Mouse (Mus musculus) cortical plate, adult 2 months (tissue): ENCODE measurements around the gene Tenm4. TPM values are rescaled to one million over a fixed set of nuclear protein-coding genes. Genes with fewer than 3 reads are reported as not detected.

ENCODE experiments used
- H3K27ac ChIP-seq: fragments of 200-500 bp; 2 replicates; pipeline ENCODE4 v1.5.1; 2012; ENCODE audit warnings: low read length, control low read depth, inconsistent platforms; ENCODE audit not compliant: insufficient read depth
- H3K4me1 ChIP-seq: fragments of 200-500 bp; 2 replicates; pipeline ENCODE4 v1.6.1; 2011; ENCODE audit warnings: low read length; ENCODE audit not compliant: control insufficient read depth, insufficient read depth
- H3K4me3 ChIP-seq: fragments of 200-500 bp; 2 replicates; pipeline ENCODE4 v1.5.1; 2011; ENCODE audit warnings: mild to moderate bottlenecking, low read length, control low read depth; ENCODE audit not compliant: insufficient read depth
- CTCF ChIP-seq: fragments of 200-500 bp; IDR thresholded peaks from 2 replicates; pipeline ENCODE4 v1.5.1; 2011; ENCODE audit warnings: mild to moderate bottlenecking, control low read depth, low read length; ENCODE audit not compliant: insufficient read depth; ENCODE audit errors: extremely low read depth
- POLR2A ChIP-seq: fragments of 200-500 bp; IDR thresholded peaks from 2 replicates; pipeline ENCODE4 v1.6.1; 2011; ENCODE audit warnings: mild to moderate bottlenecking, low read length, control low read depth; ENCODE audit not compliant: insufficient read depth; ENCODE audit errors: extremely low read depth
- polyA plus RNA-seq: library from polyadenylated mRNA; depleted of rRNA; stranded (reverse); fragments of >200 nt; gene quantifications from 2 replicates; pipeline ENCODE4 v1.2.3, GENCODE M21; 2012

The Tenm4 gene
- polyA plus RNA-seq, 1 experiment, result 30.2 TPM

- Histone ChIP-seq H3K4me3 (no peak overlapping the region), H3K27ac (no peak overlapping the region), H3K4me1 (0 out of 2 replicates have a peak, but pooled peaks cover 1% of the 10 kb centered on the region)
- no peak for TF ChIP-seq POLR2A
- no peak for TF ChIP-seq CTCF
Observed at GRCm38 (mm10) chr7:96352671-96353070, 181.6 kb downstream of the Tenm4 start.

DNA sequence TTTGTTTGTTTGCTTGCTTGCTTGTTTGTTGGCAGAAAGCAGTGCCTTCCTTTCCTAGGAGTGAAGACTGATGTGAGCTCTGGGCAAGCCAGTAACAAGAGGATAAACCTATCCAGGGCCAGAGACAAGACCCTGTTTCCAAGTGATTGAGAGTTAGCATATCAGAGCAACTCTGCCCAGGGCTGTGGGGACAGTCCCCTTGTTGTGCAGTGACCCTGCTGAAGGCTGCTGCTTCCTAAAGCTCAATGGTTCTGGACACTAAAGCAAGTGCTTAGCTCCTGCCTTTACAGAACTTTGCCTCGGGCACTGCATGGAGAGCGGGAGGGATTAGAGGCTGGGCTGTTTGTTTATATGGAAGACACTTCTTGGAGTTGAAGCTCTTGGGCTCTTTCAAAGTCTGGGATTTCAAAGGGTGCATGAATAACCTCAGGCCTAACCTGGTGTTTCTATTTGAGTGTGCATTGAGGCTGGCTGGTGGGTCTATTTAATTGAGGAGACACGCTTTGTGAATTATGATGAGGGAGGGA is 185.3 kb downstream of the Tenm4 start:
- H3K27ac ChIP-seq, result no peak overlapping the region
- TF ChIP-seq POLR2A (no peak), CTCF (no peak)
- H3K4me1 ChIP-seq, result peaks cover 1% of the 10 kb centered on the region; the same call in 1 of the 2 replicates
- H3K4me3 ChIP-seq, result no peak overlapping the region

- Histone ChIP-seq H3K4me3 (no peak overlapping the region), H3K27ac (no peak overlapping the region), H3K4me1 (peaks cover 1% of the 10 kb centered on the region; the same call in 1 of the 2 replicates)
- no peak for TF ChIP-seq CTCF
- no peak for TF ChIP-seq POLR2A
Observed at GRCm38 (mm10) chr7:96357550-96357949, 186.5 kb downstream of the Tenm4 start.

- H3K4me3 ChIP-seq, result no peak overlapping the region
- H3K27ac ChIP-seq, result no peak overlapping the region
- TF ChIP-seq CTCF, result no peak
- no peaks in the 10 kb centered on the region for H3K4me1 ChIP-seq
Observed at GRCm38 (mm10) chr7:96363311-96363710, 192.3 kb downstream of the Tenm4 start.

DNA sequence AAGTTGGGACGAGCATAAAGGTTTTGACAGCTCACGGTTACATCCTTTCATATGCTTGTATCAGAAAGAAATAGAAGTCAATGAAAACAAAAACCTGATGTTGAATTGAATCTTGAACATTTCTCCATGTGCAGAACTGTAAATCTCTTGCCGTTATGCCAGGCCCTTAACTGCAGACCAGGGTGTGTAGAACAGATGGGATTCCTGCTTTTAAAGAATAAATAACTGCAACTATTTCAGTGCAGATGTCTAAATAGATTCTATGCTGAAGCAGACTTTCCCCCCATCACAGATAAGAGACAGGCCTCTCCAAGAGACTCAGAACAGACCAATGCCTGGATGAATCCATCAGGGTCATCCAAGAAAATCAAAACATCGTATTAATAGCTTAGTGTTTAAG is 198.9 kb downstream of the Tenm4 start:
- H3K4me1 ChIP-seq, result no peaks in the 10 kb centered on the region; the same call in 1 of the 2 replicates
- TF ChIP-seq POLR2A, result no peak
- TF ChIP-seq CTCF, result no peak
- H3K4me3 ChIP-seq, result no peak overlapping the region
- H3K27ac ChIP-seq, result no peak overlapping the region

DNA sequence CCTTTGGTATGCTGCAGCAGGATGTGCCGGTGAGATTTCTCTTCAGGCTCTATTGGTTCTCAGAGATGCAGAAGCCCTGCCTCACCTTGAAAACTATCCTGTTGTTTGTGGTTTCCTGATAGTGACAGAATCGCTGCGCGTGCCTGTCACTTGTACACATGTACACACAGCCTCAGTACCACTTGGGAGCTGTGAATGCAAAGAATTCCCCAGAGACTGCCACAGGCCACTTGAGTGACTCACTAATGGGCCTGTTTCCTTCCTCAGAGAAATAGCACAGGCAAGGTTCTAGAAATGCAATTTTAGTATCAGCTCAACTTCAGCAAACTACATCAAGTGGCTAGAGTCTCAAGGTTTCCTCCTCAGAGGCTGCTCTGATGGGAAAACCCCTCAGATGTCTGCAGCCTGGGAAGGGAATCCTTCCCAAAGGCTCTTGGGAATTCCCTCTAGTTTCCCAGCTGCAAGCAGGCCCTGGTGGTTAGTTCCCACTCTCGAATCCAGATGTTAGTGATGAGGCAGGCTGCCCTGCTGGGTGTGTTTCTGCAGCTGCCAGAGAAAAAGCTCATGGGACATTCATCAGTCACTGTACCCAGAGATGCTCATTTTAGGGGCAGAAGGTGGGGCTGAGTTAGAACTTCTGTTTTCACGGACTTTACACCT is 203.1 kb downstream of the Tenm4 start:
- H3K4me1 ChIP-seq, result peaks cover 10% of the 10 kb centered on the region
- H3K4me3 ChIP-seq, result no peak overlapping the region
- TF ChIP-seq POLR2A (no peak), CTCF (no peak)
- H3K27ac ChIP-seq, result no peak overlapping the region

DNA sequence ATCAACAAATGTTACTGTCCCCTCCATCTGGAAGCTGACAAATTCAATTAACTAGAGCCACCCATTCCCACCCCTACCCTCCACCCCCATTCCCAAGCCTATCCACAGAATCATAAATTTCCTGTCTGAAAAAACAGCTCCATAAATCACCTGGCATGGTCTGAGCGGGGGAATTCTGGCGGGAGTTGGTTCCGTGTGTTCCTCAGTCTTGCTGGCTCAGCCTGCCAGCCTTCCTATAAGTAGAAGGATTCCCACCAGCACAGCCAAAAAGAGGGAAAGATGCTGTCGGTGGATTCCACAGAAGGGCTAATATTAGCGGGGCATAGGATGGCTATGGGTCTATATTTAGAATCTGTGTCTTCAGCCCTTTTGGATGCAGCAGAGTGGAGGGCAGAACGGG is 204.5 kb downstream of the Tenm4 start:
- TF ChIP-seq POLR2A (no peak), CTCF (no peak)
- no peak overlapping the region for H3K4me3 ChIP-seq
- peaks cover 10% of the 10 kb centered on the region for H3K4me1 ChIP-seq
- no peak overlapping the region for H3K27ac ChIP-seq

- H3K4me1 ChIP-seq, result peaks cover 5% of the 10 kb centered on the region
- H3K27ac ChIP-seq, result no peak overlapping the region
- TF ChIP-seq POLR2A (no peak), CTCF (no peak)
- H3K4me3 ChIP-seq, result no peak overlapping the region
Observed at GRCm38 (mm10) chr7:96383686-96384528, 212.9 kb downstream of the Tenm4 start.

- Histone ChIP-seq H3K4me3 (no peak overlapping the region), H3K27ac (no peak overlapping the region), H3K4me1 (peaks cover 5% of the 10 kb centered on the region)
- TF ChIP-seq CTCF (no peak), POLR2A (no peak)
Observed at GRCm38 (mm10) chr7:96384726-96385500, 213.9 kb downstream of the Tenm4 start.

DNA sequence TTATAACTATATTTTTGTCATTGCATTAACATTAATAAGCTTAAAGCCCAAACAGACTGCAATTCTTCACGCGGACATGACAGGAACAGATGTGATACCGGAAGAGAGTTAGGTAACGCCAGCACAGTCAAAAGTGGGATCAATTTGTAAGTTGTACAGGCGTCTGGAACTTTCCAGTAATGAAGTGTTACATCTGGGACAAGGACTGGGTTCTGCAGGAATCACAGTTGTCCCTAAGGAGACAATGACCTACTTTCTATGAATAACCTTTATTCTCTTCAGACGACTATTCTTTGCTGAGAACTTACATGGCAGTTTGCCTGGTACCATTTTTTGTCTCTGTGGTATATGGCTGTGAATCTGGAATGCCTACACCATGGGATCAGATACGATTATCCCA is 214.8 kb downstream of the Tenm4 start:
- Histone ChIP-seq H3K4me1 (peaks cover 5% of the 10 kb centered on the region), H3K27ac (no peak overlapping the region), H3K4me3 (no peak overlapping the region)
- no peak for TF ChIP-seq POLR2A
- no peak for TF ChIP-seq CTCF
